Mouse (Mus musculus) cerebellum, postnatal 25 days (tissue): ENCODE measurements around the gene Calr4.

Source experiments
- DNase-seq, 2 experiments: peaks; one replicate each; pipeline ENCODE4 v3.0.0; 2021; ENCODE audit warnings: mixed read lengths in 2 of 2

Gene Calr4

GRCm38 (mm10) chr4:109279689-109280458 is 45.6 kb downstream of the Calr4 start, which contains the start of gene Eps15:
TSS of gene Eps15 (plus strand) at chr4:109280268.
- DNase-seq, result peak; percentile 94 to 97

GRCm38 (mm10) chr4:109280459-109281160 is 46.3 kb downstream of the Calr4 start:
- DNase-seq, result peak; percentile 52 to 57

- DNase-seq, result no peak
These were observed 46.9 kb downstream of the Calr4 start for GRCm38 (mm10) chr4:109281161-109281560.

GRCm38 (mm10) chr4:109281946-109282345 is 47.7 kb downstream of the Calr4 start:
- no peak for DNase-seq

- DNase-seq, result no peak
These were observed 60.3 kb downstream of the Calr4 start for GRCm38 (mm10) chr4:109294629-109295028.

- DNase-seq, result no peak
These were observed 62.2 kb downstream of the Calr4 start for GRCm38 (mm10) chr4:109296510-109296909.

- no peak for DNase-seq
These were observed 64.9 kb downstream of the Calr4 start for GRCm38 (mm10) chr4:109299136-109299535.
